Mouse (Mus musculus) forebrain, embryonic 16.5 days (tissue): ENCODE results near the gene Arhgef6. TPM values are rescaled to one million over a fixed set of nuclear protein-coding genes. Genes with fewer than 3 reads are reported as not detected.
A peak's percentile ranks its signal among the peaks of the same experiment; 100 is the strongest.

Experiments used
- ATAC-seq: fragments of 200-750 bp; cut with Nextera tagmentation; 2 replicates; pipeline ENCODE4 v1.8.0; 2017; ENCODE audit warnings: mild to moderate bottlenecking, moderate library complexity
- H3K27ac ChIP-seq: fragments of 300-500 bp; sonication (generic); 2 replicates; pipeline ENCODE4 v1.5.1; 2014; ENCODE audit warnings: low read length, control low read depth
- H3K27me3 ChIP-seq: fragments of 300-500 bp; sonication (generic); replicated peaks from 2 replicates; pipeline ENCODE4 v1.6.1; 2014; ENCODE audit warnings: low read length; ENCODE audit not compliant: control insufficient read depth, insufficient read depth
- H3K36me3 ChIP-seq: fragments of 300-500 bp; sonication (generic); 2 replicates; pipeline ENCODE4 v1.6.1; 2014; ENCODE audit not compliant: control insufficient read depth, insufficient read depth
- H3K4me1 ChIP-seq: fragments of 300-500 bp; sonication (generic); replicated peaks from 2 replicates; pipeline ENCODE4 v1.6.1; 2014; ENCODE audit warnings: low read length; ENCODE audit not compliant: control insufficient read depth, insufficient read depth
- H3K4me2 ChIP-seq: fragments of 300-500 bp; sonication (generic); 2 replicates; pipeline ENCODE4 v1.6.1; 2014; ENCODE audit warnings: mild to moderate bottlenecking, low read length, control low read depth
- H3K4me3 ChIP-seq: fragments of 300-500 bp; sonication (generic); replicated peaks from 2 replicates; pipeline ENCODE4 v1.5.1; 2014; ENCODE audit warnings: mild to moderate bottlenecking, low read length, control low read depth
- H3K9ac ChIP-seq: fragments of 300-500 bp; sonication (generic); replicated peaks from 2 replicates; pipeline ENCODE4 v1.6.1; 2014; ENCODE audit warnings: low read depth, low read length, control low read depth
- H3K9me3 ChIP-seq: fragments of 300-500 bp; sonication (generic); 2 replicates; pipeline ENCODE4 v1.6.1; 2016; ENCODE audit warnings: low read length; ENCODE audit not compliant: control insufficient read depth
- WGBS: fragments of 180-500 bp; shearing (Covaris S2); extraction: QIAGEN DNeasy Blood & Tissue Kit; methylation state at CpG from one replicate; pipeline ENCODE4 v1.1.7; 2014; 5-methylcytosine and 5-hydroxymethylcytosine counted together
- polyA plus RNA-seq: library from polyadenylated mRNA; unstranded; fragments of >200 nt; fragmentation: Nextera tagmentation; extraction: Ambion mirVana; gene quantifications from 2 replicates; pipeline ENCODE4 v1.2.1, GENCODE M21; 2015

The Arhgef6 gene
- polyA plus RNA-seq, 1 experiment from 2014 or later = 4.9 TPM

DNA sequence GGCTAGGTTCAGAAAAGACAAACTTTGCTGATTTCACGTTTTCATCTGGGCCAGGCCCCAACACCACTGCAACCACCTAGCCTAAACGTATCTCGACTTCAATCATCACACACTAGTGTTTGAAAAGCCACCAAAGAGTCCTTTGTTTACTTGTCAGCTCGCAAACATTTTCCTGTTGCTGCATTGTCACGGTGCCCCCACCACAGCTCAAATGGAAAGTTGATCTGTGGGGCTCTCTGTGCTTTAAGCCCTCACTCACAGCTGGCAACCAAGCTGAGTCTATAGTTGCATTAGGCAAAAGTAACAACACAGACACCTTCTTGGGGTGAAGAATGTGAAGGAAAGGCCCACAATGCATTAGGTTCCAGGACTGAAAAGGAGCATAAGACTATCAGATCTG, 122.3 kb downstream of the Arhgef6 start:
- Histone ChIP-seq H3K9me3 (no peaks in the 10 kb centered on the region), H3K27ac (no peak overlapping the region), H3K9ac (no peak overlapping the region), H3K4me1 (no peaks in the 10 kb centered on the region), H3K4me2 (no peak overlapping the region), H3K27me3 (no peaks in the 10 kb centered on the region), H3K36me3 (no peaks in the 10 kb centered on the region), H3K4me3 (no peak overlapping the region)
- WGBS = 71% methylated on average over 5 of the region's 5 CpGs
- ATAC-seq = no peak

GRCm38 (mm10) chrX:57215495-57215894, 123.0 kb downstream of the Arhgef6 start:
- Histone ChIP-seq H3K27me3 (no peaks in the 10 kb centered on the region), H3K36me3 (no peaks in the 10 kb centered on the region), H3K4me2 (no peak overlapping the region), H3K9me3 (no peaks in the 10 kb centered on the region), H3K4me3 (no peak overlapping the region), H3K9ac (no peak overlapping the region), H3K27ac (no peak overlapping the region), H3K4me1 (no peaks in the 10 kb centered on the region)
- 94% methylated on average over 4 of the region's 4 CpGs for WGBS
- ATAC-seq = no peak

DNA sequence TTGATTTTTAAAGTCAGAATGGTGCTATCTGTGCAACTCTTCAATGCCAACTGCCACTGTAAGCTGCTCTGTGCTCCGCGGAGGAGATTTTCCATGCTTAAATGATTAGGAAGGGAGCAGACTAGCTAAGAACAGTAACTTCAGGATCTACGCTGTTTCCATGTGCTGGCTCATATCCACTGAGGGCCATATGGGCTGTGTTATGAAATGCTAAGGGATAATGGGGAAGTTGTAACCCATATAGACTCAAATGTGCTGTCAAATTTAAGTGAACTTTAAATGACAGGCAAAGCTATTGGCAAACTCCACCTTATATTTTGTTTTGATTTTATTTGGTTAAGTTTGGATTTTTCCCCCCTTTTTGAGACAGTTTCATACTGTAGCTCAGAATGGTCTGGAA, 125.7 kb downstream of the Arhgef6 start:
- no peak overlapping the region for H3K4me3 ChIP-seq
- H3K4me1 ChIP-seq = no peaks in the 10 kb centered on the region
- 0 out of 2 replicates have a peak, but pooled peaks have one; percentile 26 for ATAC-seq
- H3K27ac ChIP-seq = no peak overlapping the region
- WGBS = 67% methylated on average over 3 of the region's 3 CpGs
- no peak overlapping the region for H3K9ac ChIP-seq
- no peaks in the 10 kb centered on the region for H3K27me3 ChIP-seq
- no peaks in the 10 kb centered on the region for H3K36me3 ChIP-seq
- no peaks in the 10 kb centered on the region for H3K9me3 ChIP-seq
- no peak overlapping the region for H3K4me2 ChIP-seq

DNA sequence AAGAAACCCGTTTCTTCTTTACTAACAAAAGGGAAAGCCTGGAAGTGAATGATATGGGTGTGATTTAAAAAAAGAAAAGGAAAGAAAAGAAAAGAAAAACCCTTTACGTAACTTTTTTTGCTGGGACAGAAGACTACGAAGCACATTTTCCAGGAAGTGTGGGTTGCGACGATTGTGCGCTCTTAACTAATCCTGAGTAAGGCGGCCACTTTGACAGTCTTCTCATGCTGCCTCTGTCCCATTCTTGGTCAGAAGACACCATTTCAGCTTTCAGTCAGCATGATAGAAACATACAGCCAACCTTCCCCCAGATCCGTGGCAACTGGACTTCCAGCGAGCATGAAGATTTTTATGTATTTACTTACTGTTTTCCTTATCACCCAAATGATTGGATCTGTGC, 126.7 kb downstream of the Arhgef6 start, which contains the start of gene Cd40lg:
Gene Cd40lg, plus strand, starts transcription at position 268 of the 400 bp plus-strand sequence.
- Histone ChIP-seq H3K27me3 (no peaks in the 10 kb centered on the region), H3K4me2 (no peak within 1 kb of the TSS), H3K36me3 (no peaks in the 10 kb centered on the region), H3K9me3 (no peaks in the 10 kb centered on the region), H3K9ac (no peak within 1 kb of the TSS), H3K27ac (no peak within 1 kb of the TSS), H3K4me1 (no peaks in the 10 kb centered on the region), H3K4me3 (no peak within 1 kb of the TSS)
- ATAC-seq = no peak
- 92% methylated on average over 9 of the region's 9 CpGs for WGBS

GRCm38 (mm10) chrX:57210591-57210990, 127.9 kb downstream of the Arhgef6 start:
- Histone ChIP-seq H3K27ac (no peak overlapping the region), H3K27me3 (no peaks in the 10 kb centered on the region), H3K9me3 (no peaks in the 10 kb centered on the region), H3K9ac (no peak overlapping the region), H3K4me2 (no peak overlapping the region), H3K4me1 (no peaks in the 10 kb centered on the region), H3K4me3 (no peak overlapping the region), H3K36me3 (no peaks in the 10 kb centered on the region)
- no peak for ATAC-seq
- 78% methylated on average over 1 of the region's 1 CpGs for WGBS

GRCm38 (mm10) chrX:57200397-57200796, 138.1 kb downstream of the Arhgef6 start:
- ATAC-seq = no peak
- no peak overlapping the region for H3K4me2 ChIP-seq
- no peaks in the 10 kb centered on the region for H3K9me3 ChIP-seq
- no peaks in the 10 kb centered on the region for H3K4me1 ChIP-seq
- no peak overlapping the region for H3K27ac ChIP-seq
- no peaks in the 10 kb centered on the region for H3K27me3 ChIP-seq
- H3K4me3 ChIP-seq = no peak overlapping the region
- 67% methylated on average over 2 of the region's 2 CpGs for WGBS
- H3K9ac ChIP-seq = no peak overlapping the region
- H3K36me3 ChIP-seq = no peaks in the 10 kb centered on the region

DNA sequence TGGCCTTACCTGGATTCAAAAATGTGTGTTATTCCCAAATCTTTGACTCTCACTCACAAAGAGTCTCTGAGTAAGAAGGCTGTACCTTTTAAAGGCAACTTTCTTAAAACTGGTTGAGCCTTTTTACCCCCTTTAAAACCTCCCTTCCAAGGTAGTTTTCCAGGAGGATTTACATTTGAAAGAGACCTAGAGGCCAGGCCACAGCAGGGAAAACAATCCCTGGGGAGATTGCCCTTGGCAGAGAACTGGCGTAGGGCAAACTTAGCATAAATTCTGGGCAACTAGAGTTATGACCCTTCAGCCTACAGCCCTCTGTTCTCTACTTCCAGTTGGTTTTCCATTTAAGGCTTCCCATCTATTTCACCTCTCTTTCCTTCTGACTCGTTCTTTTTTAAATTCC, 140.5 kb downstream of the Arhgef6 start:
- Histone ChIP-seq H3K27me3 (no peaks in the 10 kb centered on the region), H3K4me1 (no peaks in the 10 kb centered on the region), H3K4me2 (no peak overlapping the region), H3K27ac (no peak overlapping the region), H3K9ac (no peak overlapping the region), H3K9me3 (no peaks in the 10 kb centered on the region), H3K4me3 (no peak overlapping the region), H3K36me3 (no peaks in the 10 kb centered on the region)
- ATAC-seq = no peak
- 52% methylated on average over 2 of the region's 2 CpGs for WGBS

- Histone ChIP-seq H3K4me1 (no peaks in the 10 kb centered on the region), H3K27me3 (no peaks in the 10 kb centered on the region), H3K4me3 (no peak overlapping the region), H3K4me2 (no peak overlapping the region), H3K27ac (no peak overlapping the region), H3K9me3 (no peaks in the 10 kb centered on the region), H3K9ac (no peak overlapping the region), H3K36me3 (no peaks in the 10 kb centered on the region)
- 74% methylated on average over 9 of the region's 9 CpGs for WGBS
- ATAC-seq = no peak
Measured at GRCm38 (mm10) chrX:57196319-57196718, 142.2 kb downstream of the Arhgef6 start.

DNA sequence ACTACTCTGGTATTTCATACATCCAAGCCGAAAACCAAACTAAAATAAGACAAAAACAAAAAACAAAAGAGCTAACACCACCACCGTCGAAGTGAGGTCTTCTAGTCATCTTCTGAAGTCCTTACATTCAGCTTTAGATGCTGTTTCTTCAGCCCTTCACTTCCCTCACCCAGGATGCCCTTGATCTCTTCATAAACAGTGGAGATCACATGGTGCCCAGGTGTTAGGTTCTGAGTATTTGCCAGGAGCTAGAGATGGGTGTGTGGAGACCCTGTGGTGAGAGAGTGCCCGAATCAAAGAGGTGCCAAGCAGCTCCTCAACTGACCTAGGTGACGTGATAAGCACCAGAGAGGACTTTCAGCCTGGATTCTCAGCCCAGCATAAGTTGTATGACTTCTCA, 149.2 kb downstream of the Arhgef6 start:
- H3K4me1 ChIP-seq = no peaks in the 10 kb centered on the region
- H3K9me3 ChIP-seq = no peaks in the 10 kb centered on the region
- H3K27me3 ChIP-seq = no peaks in the 10 kb centered on the region
- no peak overlapping the region for H3K9ac ChIP-seq
- no peak for ATAC-seq
- H3K27ac ChIP-seq = no peak overlapping the region
- no peak overlapping the region for H3K4me3 ChIP-seq
- H3K36me3 ChIP-seq = no peaks in the 10 kb centered on the region
- 81% methylated on average over 5 of the region's 5 CpGs for WGBS
- no peak overlapping the region for H3K4me2 ChIP-seq

- Histone ChIP-seq H3K9me3 (no peaks in the 10 kb centered on the region), H3K36me3 (no peaks in the 10 kb centered on the region), H3K27ac (no peak overlapping the region), H3K4me2 (no peak overlapping the region), H3K9ac (no peak overlapping the region), H3K27me3 (no peaks in the 10 kb centered on the region), H3K4me3 (no peak overlapping the region), H3K4me1 (no peaks in the 10 kb centered on the region)
- ATAC-seq = no peak
- 87% methylated on average over 8 of the region's 8 CpGs for WGBS
Measured at GRCm38 (mm10) chrX:57187301-57187700, 151.2 kb downstream of the Arhgef6 start.
